Mouse (Mus musculus): ENCODE data around the gene Supt7l.

GRCm38 (mm10) chr5:31563496-31563895, 35.9 kb upstream of the Supt7l start:
- TF ChIP-seq CTCF (IDR thresholded peaks at IDR 0.05; ENCODE audit: low read depth, low read length) (peak; percentile 82), POLR2A (IDR thresholded peaks at IDR 0.05; ENCODE audit: insufficient read depth, low read length) (no peak), EP300 (IDR thresholded peaks at IDR 0.05; ENCODE audit: insufficient read depth, low read depth, low read length) (no peak)

All from ES-Bruce4 (cell line).